Mouse (Mus musculus) hindbrain, embryonic 15.5 days (tissue): ENCODE results near the gene Pomgnt1. TPM values are rescaled to one million over a fixed set of nuclear protein-coding genes. Genes with fewer than 3 reads are reported as not detected.

Source experiments
- ATAC-seq: fragments of 200-750 bp; cut with Nextera tagmentation; 2 replicates; pipeline ENCODE4 v1.8.0; 2017; ENCODE audit warnings: low read depth, moderate number of reproducible peaks, moderate TSS enrichment; ENCODE audit not compliant: low FRiP score
- H3K27ac ChIP-seq: fragments of 300-500 bp; sonication (generic); replicated peaks from 2 replicates; pipeline ENCODE4 v1.5.1; 2015; ENCODE audit warnings: mild to moderate bottlenecking, inconsistent platforms
- H3K27me3 ChIP-seq: fragments of 300-500 bp; sonication (generic); 2 replicates; pipeline ENCODE4 v1.6.1; 2015; ENCODE audit warnings: control low read depth, inconsistent platforms
- H3K36me3 ChIP-seq: fragments of 300-500 bp; sonication (generic); 2 replicates; pipeline ENCODE4 v1.6.1; 2015; ENCODE audit warnings: control low read depth, inconsistent platforms
- H3K4me1 ChIP-seq: fragments of 300-500 bp; sonication (generic); replicated peaks from 2 replicates; pipeline ENCODE4 v1.6.1; 2015; ENCODE audit warnings: control low read depth, inconsistent platforms
- H3K4me2 ChIP-seq: fragments of 300-500 bp; sonication (generic); 2 replicates; pipeline ENCODE4 v1.6.1; 2015; ENCODE audit warnings: moderate library complexity, mild to moderate bottlenecking, inconsistent platforms
- H3K4me3 ChIP-seq: fragments of 300-500 bp; sonication (generic); 2 replicates; pipeline ENCODE4 v1.5.1; 2015; ENCODE audit warnings: mild to moderate bottlenecking, inconsistent platforms
- H3K9ac ChIP-seq: fragments of 300-500 bp; sonication (generic); 2 replicates; pipeline ENCODE4 v1.6.1; 2015; ENCODE audit warnings: inconsistent platforms
- H3K9me3 ChIP-seq: fragments of 300-500 bp; sonication (generic); 2 replicates; pipeline ENCODE4 v1.6.1; 2016; ENCODE audit warnings: control low read depth, inconsistent platforms
- WGBS: fragments of 180-500 bp; shearing (Covaris S2); methylation state at CpG from one replicate; pipeline ENCODE4 v1.1.7; 2015; 5-methylcytosine and 5-hydroxymethylcytosine counted together
- polyA plus RNA-seq: library from polyadenylated mRNA; unstranded; fragments of >200 nt; fragmentation: Nextera tagmentation; extraction: Ambion mirVana; gene quantifications from 2 replicates; pipeline ENCODE4 v1.2.1, GENCODE M21; 2015

The Pomgnt1 gene
- polyA plus RNA-seq = 69.5 and 69.9 TPM in 2 replicates

DNA sequence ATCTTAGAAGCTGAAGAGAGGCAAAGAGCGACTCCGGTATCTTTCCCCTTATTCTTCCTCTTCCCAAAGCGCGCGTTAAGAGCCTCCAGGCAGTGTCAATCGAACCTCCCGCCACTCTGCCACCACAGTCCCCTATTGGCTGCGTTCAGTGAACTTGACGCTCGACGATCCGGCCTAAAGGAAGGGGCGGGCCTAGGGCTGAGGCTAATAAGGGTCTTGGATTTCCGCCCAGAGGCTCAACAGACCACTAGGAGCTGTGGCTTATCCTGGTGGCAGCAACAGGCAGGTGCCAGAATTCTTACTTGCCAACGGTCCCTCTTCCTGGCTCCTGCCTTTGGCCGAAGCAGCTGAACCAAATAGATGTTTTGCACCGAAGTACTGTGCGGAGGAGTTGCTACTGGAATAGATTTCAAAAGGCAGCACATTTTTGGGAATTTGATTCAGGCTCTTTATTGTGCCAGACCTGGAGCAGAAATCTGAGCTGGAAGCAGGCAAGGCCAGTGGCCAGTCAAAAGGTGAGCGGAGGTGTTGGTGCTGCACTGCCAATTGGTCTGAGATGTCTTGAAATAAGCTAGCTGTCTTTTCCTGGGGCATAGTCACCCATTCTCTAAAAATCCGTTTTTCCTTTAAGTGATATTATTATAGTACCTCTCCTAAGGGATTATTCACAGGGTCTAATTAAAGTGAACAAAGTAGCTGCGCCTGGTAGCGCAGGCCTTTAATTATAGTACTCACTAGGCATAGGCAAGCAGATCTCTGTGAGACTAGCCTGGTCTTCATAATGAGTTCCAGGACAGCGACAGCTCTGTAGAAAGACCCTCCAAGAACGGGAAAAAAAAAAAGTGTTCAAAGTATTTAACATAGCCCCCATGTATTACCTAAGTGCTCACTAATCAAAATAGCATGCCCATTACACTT, at the start of gene Pomgnt1, which contains the start of gene Rad54l:
Pomgnt1 (plus strand) TSS at position 239 of the 918 bp plus-strand sequence.
Rad54l (minus strand) TSS at position 89 of the 918 bp plus-strand sequence.
- WGBS = 5% methylated on average over 24 of the region's 24 CpGs
- peak within 1 kb of the TSS; percentile 54 for H3K9ac ChIP-seq
- H3K27ac ChIP-seq = peak within 1 kb of the TSS; percentile 66

DNA sequence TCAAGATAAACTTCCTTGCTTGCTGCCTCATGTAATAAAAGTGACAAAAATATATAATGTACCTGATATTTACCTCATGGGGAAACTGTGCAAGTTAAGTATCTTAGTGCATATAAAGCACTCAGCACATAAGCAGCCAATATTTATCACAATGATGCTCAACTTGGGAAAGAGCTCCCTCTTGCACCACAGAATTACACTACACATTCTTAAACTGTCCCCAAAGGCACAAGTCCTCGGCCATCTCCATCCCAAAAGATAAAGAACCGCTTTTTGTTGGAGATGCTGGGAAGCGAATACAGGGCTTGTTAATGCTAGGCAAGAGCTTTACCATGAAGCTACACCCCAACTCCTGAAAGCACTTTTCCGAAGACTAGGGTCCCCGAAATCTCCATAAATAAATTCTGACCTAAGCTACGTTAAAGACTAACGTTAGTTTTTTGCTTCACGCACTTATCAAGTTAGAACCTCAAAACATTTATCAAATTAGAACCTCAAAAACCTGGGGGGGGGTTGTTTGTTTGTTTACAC, 49.4 kb upstream of the Pomgnt1 start:
- Histone ChIP-seq H3K27ac (peak overlapping the region; percentile 96), H3K9ac (peak overlapping the region; percentile 92), H3K36me3 (peaks cover 12% of the 10 kb centered on the region), H3K4me1 (peaks cover 38% of the 10 kb centered on the region), H3K4me3 (peak overlapping the region; percentile 88), H3K27me3 (no peaks in the 10 kb centered on the region), H3K9me3 (no peaks in the 10 kb centered on the region), H3K4me2 (peak overlapping the region; percentile 91)
- 2% methylated on average over 8 of the region's 8 CpGs for WGBS
- ATAC-seq = no peak

More for the DNA sequence above, at the start of gene Pomgnt1, which contains the start of gene Rad54l:
- Histone ChIP-seq H3K36me3 (no peaks in the 10 kb centered on the region), H3K4me2 (peak within 1 kb of the TSS; percentile 77), H3K4me3 (peak within 1 kb of the TSS; percentile 57), H3K4me1 (peaks cover 19% of the 10 kb centered on the region), H3K9me3 (no peaks in the 10 kb centered on the region), H3K27me3 (no peaks in the 10 kb centered on the region)
- ATAC-seq = peak; percentile 97

DNA sequence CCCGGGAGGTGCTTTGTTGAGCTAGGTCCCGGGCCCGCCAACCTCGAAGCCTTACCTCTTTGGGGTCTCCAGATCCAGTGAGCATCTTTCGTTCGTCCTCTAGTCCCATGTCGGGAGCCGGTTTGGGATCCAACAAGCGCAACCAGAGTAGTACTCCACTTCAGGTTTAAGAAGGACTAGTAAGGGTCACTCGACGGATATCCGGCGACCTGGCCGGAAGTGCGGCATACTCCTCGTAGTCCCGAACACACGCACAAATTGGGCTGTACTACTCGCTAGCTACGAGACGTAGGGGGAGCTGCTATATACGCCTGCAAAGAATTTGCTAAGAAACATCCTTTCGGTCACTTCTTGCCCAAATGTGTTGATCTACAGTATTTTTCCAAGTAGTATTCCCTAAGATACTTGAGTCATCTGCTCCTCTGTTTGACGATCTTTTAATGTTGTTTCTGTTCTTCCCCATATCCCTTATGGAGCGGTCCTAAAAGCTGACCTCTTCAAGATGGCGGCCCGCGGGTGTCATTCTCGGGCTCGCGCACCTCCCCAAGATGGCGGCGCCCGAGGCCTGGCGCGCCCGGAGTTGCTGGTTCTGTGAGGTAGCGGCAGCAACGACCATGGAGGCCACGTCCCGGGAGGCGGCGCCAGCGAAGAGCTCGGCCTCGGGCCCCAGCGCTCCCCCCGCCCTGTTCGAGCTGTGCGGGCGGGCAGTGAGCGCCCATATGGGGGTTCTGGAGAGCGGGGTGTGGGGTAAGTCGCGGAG, 48.6 kb upstream of the Pomgnt1 start, which contains the start of the genes Uqcrh and Lrrc41:
Uqcrh (minus strand) TSS at position 211 of the 760 bp plus-strand sequence.
Lrrc41 (plus strand) TSS at position 409 of the 760 bp plus-strand sequence.
- Histone ChIP-seq H3K36me3 (peaks cover 10% of the 10 kb centered on the region), H3K9ac (peak within 1 kb of the TSS; percentile 92), H3K9me3 (no peaks in the 10 kb centered on the region), H3K27me3 (no peaks in the 10 kb centered on the region), H3K4me1 (peaks cover 38% of the 10 kb centered on the region), H3K27ac (peak within 1 kb of the TSS; percentile 96), H3K4me3 (peak within 1 kb of the TSS; percentile 88), H3K4me2 (peak within 1 kb of the TSS; percentile 91)
- under 1% methylated on average over 54 of the region's 55 CpGs for WGBS
- ATAC-seq = peak; percentile 95

DNA sequence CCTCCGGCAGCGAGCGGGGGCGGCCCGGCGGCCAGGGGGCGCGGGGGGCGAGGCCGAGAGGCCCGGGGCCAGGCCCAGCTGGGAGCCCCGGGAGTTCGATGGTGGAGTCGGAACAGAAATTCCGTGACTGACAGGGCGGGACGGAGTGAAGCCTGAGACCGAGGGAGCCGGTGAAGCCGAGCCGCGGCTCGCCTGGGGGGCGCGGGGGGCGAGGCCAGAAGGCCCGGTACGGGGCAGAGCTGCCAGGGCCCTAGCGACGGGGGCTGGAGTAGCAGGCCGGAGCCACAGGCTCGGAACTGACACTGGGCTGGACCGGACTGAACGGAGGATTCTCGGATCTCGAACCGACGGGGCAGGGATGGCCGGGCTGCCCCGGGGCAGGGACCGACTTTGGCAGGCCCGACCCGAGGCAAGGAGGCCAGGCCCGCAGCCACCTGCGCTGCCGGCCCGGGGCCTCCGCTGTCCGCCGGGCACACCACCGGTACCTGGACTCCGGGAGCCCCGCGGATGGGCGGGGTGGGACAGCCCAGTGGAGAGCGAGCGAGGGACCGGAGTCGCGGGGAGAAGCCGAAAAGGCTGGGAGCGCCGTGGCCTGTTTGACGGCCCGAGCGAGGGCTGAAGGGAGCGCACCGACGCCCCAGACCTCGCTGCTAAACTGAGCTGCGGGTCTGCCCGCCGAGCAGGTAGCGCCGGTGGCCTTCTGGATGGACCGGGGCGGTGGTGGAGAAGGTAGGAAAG, 47.8 kb upstream of the Pomgnt1 start:
- under 1% methylated on average over 73 of the region's 77 CpGs for WGBS
- Histone ChIP-seq H3K36me3 (peaks cover 13% of the 10 kb centered on the region), H3K4me1 (peaks cover 38% of the 10 kb centered on the region)

DNA sequence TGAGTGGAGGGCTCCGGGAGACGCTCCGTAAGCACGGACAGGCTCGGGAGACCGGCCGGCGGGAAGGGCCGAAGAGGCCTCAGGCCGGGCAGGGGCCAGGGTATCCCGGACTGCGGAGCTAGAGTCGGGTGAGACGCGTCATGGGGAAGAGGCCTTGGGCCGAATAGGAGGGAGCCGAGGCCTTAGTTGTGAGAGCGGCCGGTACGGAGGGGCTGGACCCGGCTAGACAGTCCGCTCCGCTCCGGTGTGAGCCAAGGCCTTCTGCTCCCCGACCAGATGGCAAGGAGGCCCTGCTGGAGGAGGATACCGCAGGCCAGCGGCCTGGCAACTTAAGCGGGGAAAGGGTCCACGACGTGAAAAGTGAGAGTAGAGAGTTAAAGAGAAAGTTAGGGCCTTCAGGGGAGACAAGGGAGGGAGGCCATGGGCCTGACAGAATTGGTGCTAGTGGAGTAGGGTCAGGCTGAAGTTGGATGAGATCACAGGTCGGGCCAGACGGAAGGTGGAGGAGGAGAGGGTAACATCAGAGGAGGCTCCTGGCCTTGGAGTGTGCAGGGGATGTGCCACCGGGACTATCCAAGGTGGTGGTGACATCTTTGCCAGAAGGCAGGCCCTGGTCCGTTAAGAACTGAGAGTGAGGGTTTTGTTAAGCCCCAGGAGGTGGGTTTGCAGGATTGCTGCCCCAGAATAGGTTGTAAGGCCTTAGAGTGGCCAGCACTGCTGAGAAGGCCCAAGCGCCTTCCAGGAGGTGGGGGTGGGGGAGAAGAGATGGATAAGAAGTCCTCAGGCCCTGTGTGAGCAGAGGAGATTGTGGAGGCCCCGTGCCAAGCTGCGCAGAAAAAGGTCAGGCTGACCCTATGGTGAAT, 47.0 kb upstream of the Pomgnt1 start:
- Histone ChIP-seq H3K4me3 (peak overlapping the region; percentile 88), H3K36me3 (peaks cover 20% of the 10 kb centered on the region), H3K9me3 (no peaks in the 10 kb centered on the region), H3K27me3 (no peaks in the 10 kb centered on the region), H3K4me1 (peaks cover 38% of the 10 kb centered on the region), H3K9ac (peak overlapping the region; percentile 92), H3K4me2 (peak overlapping the region; percentile 91), H3K27ac (peak overlapping the region; percentile 96)
- WGBS = 3% methylated on average over 37 of the region's 37 CpGs
- ATAC-seq = peak; percentile 25; the same call in 1 of the 2 replicates

More for the DNA sequence above, 47.8 kb upstream of the Pomgnt1 start:
- peak; percentile 66 for ATAC-seq
- H3K27ac ChIP-seq = peak overlapping the region; percentile 96
- H3K9ac ChIP-seq = peak overlapping the region; percentile 92
- no peaks in the 10 kb centered on the region for H3K9me3 ChIP-seq
- peak overlapping the region; percentile 88 for H3K4me3 ChIP-seq
- no peaks in the 10 kb centered on the region for H3K27me3 ChIP-seq
- peak overlapping the region; percentile 91 for H3K4me2 ChIP-seq

DNA sequence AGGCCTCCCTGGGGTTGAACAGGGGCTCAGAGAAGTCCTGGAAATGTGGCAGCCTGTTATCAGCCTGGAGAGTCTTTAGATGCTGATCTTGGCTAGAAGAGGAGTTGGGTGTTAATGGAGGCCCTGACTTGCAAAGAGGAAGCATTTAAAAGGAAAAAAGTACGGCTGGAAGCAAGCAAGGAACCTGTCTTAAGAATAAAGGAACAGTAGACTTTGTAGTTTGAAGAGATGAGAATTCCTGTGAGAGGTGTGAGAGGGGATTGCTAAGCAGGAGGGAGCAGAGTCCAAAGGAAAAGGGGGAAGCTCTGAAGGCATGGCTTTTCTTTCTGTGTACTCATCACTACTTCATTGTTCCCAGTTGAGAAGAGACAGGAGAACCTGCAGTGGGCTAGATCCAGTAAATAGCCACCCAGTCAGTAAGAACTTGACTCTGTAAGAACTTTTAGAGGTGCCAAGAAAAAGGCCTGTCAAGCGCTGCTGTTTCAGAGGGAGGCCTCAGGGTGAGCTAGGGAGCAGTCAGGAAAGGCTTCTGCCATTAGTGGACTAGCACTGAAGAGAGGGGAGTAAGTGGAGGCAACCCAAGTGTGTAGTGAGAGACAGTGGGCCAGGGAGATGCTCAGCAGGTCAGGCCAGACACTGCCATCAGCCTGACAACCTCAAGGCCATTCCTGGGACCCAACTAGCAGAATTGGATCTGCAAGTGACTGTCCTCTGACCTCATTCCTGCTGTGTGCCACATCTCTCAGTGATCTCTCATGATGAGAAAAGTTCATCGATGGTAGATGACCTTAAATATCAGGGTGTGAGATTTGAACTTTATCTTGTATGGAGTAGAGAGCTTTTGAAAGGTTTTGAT, 46.2 kb upstream of the Pomgnt1 start:
- peak overlapping the region; percentile 88 for H3K4me3 ChIP-seq
- H3K9me3 ChIP-seq = no peaks in the 10 kb centered on the region
- peaks cover 34% of the 10 kb centered on the region for H3K4me1 ChIP-seq
- H3K27ac ChIP-seq = peak overlapping the region; percentile 96
- H3K27me3 ChIP-seq = no peaks in the 10 kb centered on the region
- H3K9ac ChIP-seq = peak overlapping the region; percentile 92
- peak overlapping the region; percentile 91 for H3K4me2 ChIP-seq
- peaks cover 26% of the 10 kb centered on the region for H3K36me3 ChIP-seq
- WGBS = 64% methylated on average over 3 of the region's 3 CpGs
- ATAC-seq = no peak

DNA sequence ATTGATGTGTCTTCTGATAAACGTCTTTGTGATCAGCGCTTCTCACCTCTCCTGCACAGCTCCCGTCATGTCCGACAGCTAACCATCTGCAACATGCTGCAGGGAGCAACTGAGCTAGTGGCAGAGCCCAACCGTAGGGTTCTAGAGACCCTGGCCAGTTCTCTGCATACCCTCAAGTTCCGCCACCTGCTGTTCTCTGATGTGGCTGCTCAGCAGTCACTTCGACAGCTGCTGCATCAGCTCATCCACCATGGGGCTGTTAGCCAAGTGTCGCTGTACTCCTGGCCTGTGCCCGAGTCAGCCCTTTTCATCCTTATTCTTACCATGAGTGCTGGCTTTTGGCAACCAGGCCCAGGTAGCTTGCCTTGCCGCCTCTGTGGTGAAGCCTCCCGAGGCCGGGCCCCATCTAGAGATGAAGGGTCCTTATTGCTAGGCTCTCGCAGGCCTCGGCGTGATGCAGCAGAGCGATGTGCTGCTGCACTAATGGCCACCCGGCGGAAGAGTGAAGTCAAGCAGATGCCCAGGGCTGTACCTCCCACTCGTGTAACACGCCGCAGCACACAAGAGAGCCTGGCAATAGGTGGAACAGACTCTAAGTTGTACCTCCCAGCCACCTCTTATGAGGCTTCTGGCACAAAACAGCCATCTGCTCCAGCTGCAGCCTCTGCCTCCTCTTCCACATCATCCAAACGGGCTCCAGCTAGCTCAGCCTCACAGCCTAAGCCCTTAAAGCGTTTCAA, 35.0 kb upstream of the Pomgnt1 start:
- Histone ChIP-seq H3K9me3 (no peaks in the 10 kb centered on the region), H3K27me3 (no peaks in the 10 kb centered on the region), H3K36me3 (peaks cover 82% of the 10 kb centered on the region), H3K27ac (no peak overlapping the region), H3K4me1 (no peaks in the 10 kb centered on the region), H3K9ac (no peak overlapping the region), H3K4me2 (no peak overlapping the region), H3K4me3 (no peak overlapping the region)
- 86% methylated on average over 23 of the region's 23 CpGs for WGBS
- ATAC-seq = no peak

DNA sequence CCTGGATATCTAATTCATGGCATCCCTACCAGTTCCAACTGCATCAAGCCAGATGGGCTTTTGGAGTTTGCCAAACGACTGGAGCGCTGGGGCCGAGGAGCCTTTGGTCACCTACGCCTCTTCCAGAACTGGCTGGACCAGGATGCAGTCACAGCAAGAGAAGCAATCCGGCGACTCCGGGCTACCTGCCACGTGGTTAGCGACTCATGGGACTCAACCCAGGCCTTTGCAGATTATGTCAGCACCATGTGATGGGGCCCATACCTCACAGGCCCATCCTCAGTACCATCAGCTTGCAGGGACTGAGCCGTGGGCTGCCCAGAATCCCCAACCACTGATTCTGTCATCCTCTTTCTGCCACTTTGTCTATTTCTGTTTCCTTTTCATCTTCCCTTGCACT, 27.3 kb upstream of the Pomgnt1 start:
- no peaks in the 10 kb centered on the region for H3K4me1 ChIP-seq
- H3K9me3 ChIP-seq = no peaks in the 10 kb centered on the region
- no peak overlapping the region for H3K4me3 ChIP-seq
- H3K27me3 ChIP-seq = no peaks in the 10 kb centered on the region
- H3K4me2 ChIP-seq = no peak overlapping the region
- H3K9ac ChIP-seq = no peak overlapping the region
- ATAC-seq = no peak
- WGBS = 93% methylated on average over 10 of the region's 10 CpGs
- peaks cover 80% of the 10 kb centered on the region for H3K36me3 ChIP-seq
- H3K27ac ChIP-seq = no peak overlapping the region

DNA sequence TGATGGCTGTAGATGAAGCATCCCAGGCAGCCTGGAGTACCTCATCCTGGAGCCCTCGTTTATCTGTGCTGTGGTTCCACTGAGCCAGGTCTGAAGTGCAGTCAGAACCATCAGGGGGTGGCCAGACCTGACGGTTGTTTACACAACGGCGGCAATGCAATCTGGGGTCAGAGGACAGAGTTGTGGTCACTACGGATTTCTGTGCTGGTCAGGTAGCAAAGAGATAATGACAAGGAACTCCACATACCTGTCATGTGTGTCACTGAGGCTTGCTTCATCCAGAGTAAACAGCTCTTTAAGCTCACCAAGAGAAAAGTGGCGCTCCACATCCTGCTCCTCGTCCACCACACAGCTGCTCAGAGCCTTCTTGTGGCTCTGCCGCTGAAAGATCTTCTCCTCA, 26.4 kb upstream of the Pomgnt1 start:
- Histone ChIP-seq H3K4me3 (no peak overlapping the region), H3K4me2 (no peak overlapping the region), H3K27me3 (no peaks in the 10 kb centered on the region), H3K4me1 (no peaks in the 10 kb centered on the region), H3K27ac (no peak overlapping the region), H3K9me3 (no peaks in the 10 kb centered on the region), H3K9ac (no peak overlapping the region), H3K36me3 (peaks cover 75% of the 10 kb centered on the region)
- ATAC-seq = no peak
- 90% methylated on average over 8 of the region's 8 CpGs for WGBS
